Mouse (Mus musculus) MEL (cell line): ENCODE data around the gene Fastk. TPM values are rescaled to one million over a fixed set of nuclear protein-coding genes. Genes with fewer than 3 reads are reported as not detected.

Experiments
- DNase-seq: peaks from one replicate; pipeline ENCODE4 v3.0.0; 2011; ENCODE audit warnings: low read depth, low spot score
- H3K27ac ChIP-seq: 2 replicates; pipeline ENCODE4 v1.5.1; 2012; ENCODE audit warnings: low read depth, mild to moderate bottlenecking, control low read depth, low read length, moderate library complexity; ENCODE audit not compliant: control insufficient read depth
- H3K27me3 ChIP-seq, 2 experiments: fragments of 150-350 bp in 1 of 2; sonication (generic) in 1 of 2; 2 replicates each; pipeline ENCODE4 v1.6.1; 2012; ENCODE audit warnings: low read length in 2 of 2, mild to moderate bottlenecking in 2 of 2, improper control_type of control experiment in 1 of 2, moderate library complexity in 1 of 2; ENCODE audit not compliant: insufficient read depth in 2 of 2, control insufficient read depth in 1 of 2
- H3K36me3 ChIP-seq, 2 experiments: 2 replicates each; pipeline ENCODE4 v1.6.1; 2012 to 2014; ENCODE audit warnings: low read length in 2 of 2, improper control_type of control experiment in 1 of 2, inconsistent platforms in 1 of 2, mild to moderate bottlenecking in 1 of 2; ENCODE audit not compliant: insufficient read depth in 2 of 2, control insufficient read depth in 1 of 2
- H3K4me1 ChIP-seq, 2 experiments: fragments of 150-350 bp in 1 of 2; sonication (generic) in 1 of 2; 2 replicates each; pipeline ENCODE4 v1.6.1; 2012; ENCODE audit warnings: low read length in 2 of 2, improper control_type of control experiment in 1 of 2, mild to moderate bottlenecking in 1 of 2; ENCODE audit not compliant: insufficient read depth in 2 of 2, control insufficient read depth in 1 of 2
- H3K4me3 ChIP-seq, 2 experiments: fragments of 150-350 bp in 1 of 2; sonication (generic) in 1 of 2; 2 replicates each; pipeline ENCODE4 v1.5.1; 2012; ENCODE audit warnings: low read depth in 2 of 2, low read length in 2 of 2, mild to moderate bottlenecking in 2 of 2, moderate library complexity in 2 of 2, control low read depth in 1 of 2, improper control_type of control experiment in 1 of 2; ENCODE audit not compliant: control insufficient read depth in 1 of 2, insufficient read depth in 1 of 2
- H3K79me2 ChIP-seq: 2 replicates; pipeline ENCODE4 v1.6.1; 2012; ENCODE audit warnings: mild to moderate bottlenecking, low read length, moderate library complexity; ENCODE audit not compliant: control insufficient read depth, poor library complexity, insufficient read depth
- H3K9ac ChIP-seq: 2 replicates; pipeline ENCODE4 v1.6.1; 2012; ENCODE audit warnings: low read depth, mild to moderate bottlenecking, control low read depth, low read length, moderate library complexity; ENCODE audit not compliant: control insufficient read depth, poor library complexity, severe bottlenecking
- H3K9me3 ChIP-seq: fragments of 150-350 bp; sonication (generic); replicated peaks from 2 replicates; pipeline ENCODE4 v1.6.1; 2012; ENCODE audit warnings: mild to moderate bottlenecking, low read length, improper control_type of control experiment, moderate library complexity; ENCODE audit not compliant: insufficient read depth
- BHLHE40 ChIP-seq: IDR thresholded peaks from 2 replicates; pipeline ENCODE4 v1.6.1; 2012; ENCODE audit warnings: low read depth, mild to moderate bottlenecking, inconsistent platforms, low read length, improper control_type of control experiment, borderline replicate concordance
- CHD2 ChIP-seq: IDR thresholded peaks from 2 replicates; pipeline ENCODE4 v1.6.1; 2011; ENCODE audit warnings: low read length, improper control_type of control experiment
- CTCF ChIP-seq, 3 experiments: IDR thresholded peaks in 2 of 3; conservative IDR thresholded peaks in 1 of 3; 2 replicates each; pipeline ENCODE4 v1.5.1; 2011 to 2012; ENCODE audit warnings: low read length in 3 of 3, low read depth in 2 of 3, mild to moderate bottlenecking in 2 of 3, improper control_type of control experiment in 1 of 3, inconsistent platforms in 1 of 3, mixed read lengths in 1 of 3, moderate library complexity in 1 of 3; ENCODE audit not compliant: control insufficient read depth in 1 of 3, insufficient read depth in 1 of 3, poor library complexity in 1 of 3, severe bottlenecking in 1 of 3
- ELF1 ChIP-seq: IDR thresholded peaks from 2 replicates; pipeline ENCODE4 v1.6.1; 2014; ENCODE audit warnings: low read depth, mild to moderate bottlenecking, inconsistent platforms, low read length, improper control_type of control experiment, moderate library complexity
- EP300 ChIP-seq, 2 experiments: IDR thresholded peaks; 2 replicates each; pipeline ENCODE4 v1.6.1; 2011; ENCODE audit warnings: improper control_type of control experiment in 2 of 2, low read length in 2 of 2, low read depth in 1 of 2, mild to moderate bottlenecking in 1 of 2
- ETS1 ChIP-seq: IDR thresholded peaks from 2 replicates; pipeline ENCODE4 v1.6.1; 2012; ENCODE audit warnings: low read depth, mild to moderate bottlenecking, inconsistent platforms, low read length, improper control_type of control experiment, moderate library complexity
- GATA1 ChIP-seq: IDR thresholded peaks from 2 replicates; pipeline ENCODE4 v1.6.1; 2011; ENCODE audit warnings: low read depth, low read length, improper control_type of control experiment
- HCFC1 ChIP-seq: IDR thresholded peaks from 2 replicates; pipeline ENCODE4 v1.6.1; 2012; ENCODE audit warnings: low read depth, mild to moderate bottlenecking, inconsistent platforms, low read length, improper control_type of control experiment, moderate library complexity
- KAT2A ChIP-seq: conservative IDR thresholded peaks from 2 replicates; pipeline ENCODE4 v1.6.1; 2012; ENCODE audit warnings: low read depth, low read length, improper control_type of control experiment, inconsistent platforms
- MAFK ChIP-seq: IDR thresholded peaks from 2 replicates; pipeline ENCODE4 v1.6.1; 2011; ENCODE audit warnings: low read depth, mild to moderate bottlenecking, low read length, improper control_type of control experiment, borderline replicate concordance
- MAX ChIP-seq: IDR thresholded peaks from 2 replicates; pipeline ENCODE4 v1.6.1; 2011; ENCODE audit warnings: low read length, improper control_type of control experiment
- MYB ChIP-seq: IDR thresholded peaks from 2 replicates; pipeline ENCODE4 v1.6.1; 2011; ENCODE audit warnings: mild to moderate bottlenecking, low read depth, low read length, improper control_type of control experiment
- NELFE ChIP-seq: IDR thresholded peaks from 2 replicates; pipeline ENCODE4 v1.6.1; 2011; ENCODE audit warnings: low read depth, low read length, improper control_type of control experiment
- POLR2AphosphoS2 ChIP-seq: IDR thresholded peaks from 2 replicates; pipeline ENCODE4 v1.6.1; 2011; ENCODE audit warnings: low read length, improper control_type of control experiment
- RAD21 ChIP-seq: IDR thresholded peaks from 2 replicates; pipeline ENCODE4 v1.6.1; 2011; ENCODE audit warnings: mild to moderate bottlenecking, low read depth, low read length, improper control_type of control experiment
- RCOR1 ChIP-seq: IDR thresholded peaks from 2 replicates; pipeline ENCODE4 v1.6.1; 2012; ENCODE audit warnings: low read depth, mild to moderate bottlenecking, inconsistent platforms, low read length, improper control_type of control experiment
- SMC3 ChIP-seq: IDR thresholded peaks from 2 replicates; pipeline ENCODE4 v1.6.1; 2011; ENCODE audit warnings: low read depth, low read length, improper control_type of control experiment
- TBP ChIP-seq: IDR thresholded peaks from 2 replicates; pipeline ENCODE4 v1.8.0; 2011; ENCODE audit warnings: low read depth, low read length, improper control_type of control experiment
- TCF12 ChIP-seq: IDR thresholded peaks from 2 replicates; pipeline ENCODE4 v1.6.1; 2014; ENCODE audit warnings: low read depth, mild to moderate bottlenecking, inconsistent platforms, low read length, improper control_type of control experiment, moderate library complexity
- UBTF ChIP-seq: IDR thresholded peaks from 2 replicates; pipeline ENCODE4 v1.6.1; 2012; ENCODE audit warnings: low read depth, mild to moderate bottlenecking, inconsistent platforms, low read length, improper control_type of control experiment, moderate library complexity, borderline replicate concordance; ENCODE audit not compliant: insufficient read depth
- USF1 ChIP-seq: IDR thresholded peaks from 2 replicates; pipeline ENCODE4 v1.6.1; 2014; ENCODE audit warnings: low read depth, mild to moderate bottlenecking, inconsistent platforms, low read length, improper control_type of control experiment, moderate library complexity
- USF2 ChIP-seq, 2 experiments: IDR thresholded peaks; 2 replicates each; pipeline ENCODE4 v1.6.1; 2011 to 2012; ENCODE audit warnings: improper control_type of control experiment in 2 of 2, low read length in 2 of 2, borderline replicate concordance in 1 of 2, inconsistent platforms in 1 of 2, low read depth in 1 of 2, mild to moderate bottlenecking in 1 of 2; ENCODE audit not compliant: insufficient read depth in 1 of 2
- ZC3H11A ChIP-seq: IDR thresholded peaks from 2 replicates; pipeline ENCODE4 v1.6.1; 2012; ENCODE audit warnings: low read depth, mild to moderate bottlenecking, inconsistent platforms, low read length, improper control_type of control experiment
- ZKSCAN1 ChIP-seq: IDR thresholded peaks from 2 replicates; pipeline ENCODE4 v1.6.1; 2012; ENCODE audit warnings: low read depth, mild to moderate bottlenecking, inconsistent platforms, low read length, improper control_type of control experiment, moderate library complexity
- ZMIZ1 ChIP-seq: IDR thresholded peaks from 2 replicates; pipeline ENCODE4 v1.6.1; 2012; ENCODE audit warnings: low read depth, mild to moderate bottlenecking, inconsistent platforms, low read length, improper control_type of control experiment, moderate library complexity
- ZNF384 ChIP-seq: IDR thresholded peaks from 2 replicates; pipeline ENCODE4 v1.6.1; 2012; ENCODE audit warnings: low read depth, mild to moderate bottlenecking, inconsistent platforms, low read length, improper control_type of control experiment
- polyA plus RNA-seq, 2 experiments: library from polyadenylated mRNA; stranded (reverse) in 1 of 2; unstranded in 1 of 2; fragments of >175 nt in 1 of 2; fragments of >200 nt in 1 of 2; gene quantifications; 2 replicates each; pipeline versions ENCODE4 v1.2.1 to v1.2.4; 2012; ENCODE audit warnings: low replicate concordance in 2 of 2, low read depth in 1 of 2; ENCODE audit not compliant: insufficient read length in 2 of 2, insufficient read depth in 1 of 2, missing spikeins in 1 of 2
- total RNA-seq: library from RNA; depleted of rRNA; stranded (reverse); fragments of 300-350 nt; gene quantifications from 2 replicates; pipeline ENCODE4 v1.2.3, GENCODE M21; 2012

Fastk gene
- total and polyA plus RNA-seq, 3 experiments = 111 to 273 (median 228) TPM

- Histone ChIP-seq H3K9me3 (no peaks in the 10 kb centered on the region), H3K4me1 (peaks cover 0 to 3% of the 10 kb centered on the region in 2 experiments; a peak in 1 of 4 replicates), H3K79me2 (no peaks in the 10 kb centered on the region), H3K36me3 (no peaks in the 10 kb centered on the region), H3K4me3 (no peak overlapping the region), H3K9ac (no peak overlapping the region), H3K27me3 (no peaks in the 10 kb centered on the region), H3K27ac (no peak overlapping the region)
- TF ChIP-seq TCF12 = no peak
- peak; percentile 26; the same call in 1 of the 2 replicates for TF ChIP-seq ZC3H11A
- TF ChIP-seq RCOR1 = no peak
- TF ChIP-seq SMC3 = peak; percentile 73
- 0 out of 2 replicates have a peak, but pooled peaks have one; percentile 42 for TF ChIP-seq ELF1
- 0 out of 2 replicates have a peak, but pooled peaks have one; percentile 21 for TF ChIP-seq TBP
- no peak for TF ChIP-seq ZNF384
- TF ChIP-seq USF2 (IDR thresholded peaks at IDR 0.05; ENCODE audit: borderline replicate concordance in 1 of 2, insufficient read depth in 1 of 2, low read depth in 1 of 2, low read length in 2 of 2) = no peak
- TF ChIP-seq RAD21 = peak; percentile 55
- TF ChIP-seq GATA1 = no peak
- TF ChIP-seq ZKSCAN1 = no peak
- TF ChIP-seq MAX = 0 out of 2 replicates have a peak, but pooled peaks have one; percentile 24
- TF ChIP-seq ZMIZ1 = no peak
- no peak for TF ChIP-seq USF1
- no peak for TF ChIP-seq CHD2
- TF ChIP-seq MYB = no peak
- TF ChIP-seq EP300 (IDR thresholded peaks at IDR 0.05; ENCODE audit: low read depth in 1 of 2, low read length in 2 of 2) = no peak
- TF ChIP-seq ETS1 = no peak
- TF ChIP-seq POLR2AphosphoS2 = no peak
- peak; percentile 74 to 93 (median 90) for TF ChIP-seq CTCF (IDR thresholded peaks at IDR 0.05 in 2 of 3, conservative IDR thresholded peaks at IDR 0.05 in 1 of 3; ENCODE audit: control insufficient read depth in 1 of 3, insufficient read depth in 1 of 3, low read depth in 2 of 3, low read length in 3 of 3, poor library complexity in 1 of 3, severe bottlenecking in 1 of 3)
- no peak for TF ChIP-seq NELFE
- TF ChIP-seq HCFC1 = peak; percentile 39; the same call in 1 of the 2 replicates
- DNase-seq = peak; percentile 91
These were observed 28.8 kb downstream of the Fastk start for GRCm38 (mm10) chr5:24416222-24416736.

GRCm38 (mm10) chr5:24413938-24414337 lies 31.1 kb downstream of the Fastk start:
- Histone ChIP-seq H3K9ac (no peak overlapping the region), H3K27ac (no peak overlapping the region), H3K27me3 (no peaks in the 10 kb centered on the region), H3K4me3 (no peak overlapping the region), H3K9me3 (no peaks in the 10 kb centered on the region), H3K36me3 (no peaks in the 10 kb centered on the region)
- no peak for DNase-seq
- TF ChIP-seq ZC3H11A = no peak
- TF ChIP-seq UBTF = no peak
- no peak for TF ChIP-seq BHLHE40
- TF ChIP-seq MAFK = no peak
- no peak for TF ChIP-seq KAT2A
- no peak for TF ChIP-seq MAX
- TF ChIP-seq, all 39 proteins: peak for 0
- H3K79me2 ChIP-seq = no peaks in the 10 kb centered on the region
- H3K4me1 ChIP-seq = peaks cover 0 to 3% of the 10 kb centered on the region in 2 experiments; a peak in 1 of 4 replicates
